Mouse (Mus musculus) bone marrow, adult 2 months (tissue): Measurements from ENCODE around the gene Marco.

ENCODE experiments used
- CTCF ChIP-seq: fragments of 200-500 bp; IDR thresholded peaks from 2 replicates; pipeline ENCODE4 v1.5.1; 2011; ENCODE audit warnings: low read length, control low read depth; ENCODE audit not compliant: control insufficient read depth, insufficient read depth
- POLR2A ChIP-seq: fragments of 200-500 bp; IDR thresholded peaks from 2 replicates; pipeline ENCODE4 v1.6.1; 2011; ENCODE audit warnings: low read depth, mild to moderate bottlenecking, control low read depth, low read length, borderline replicate concordance; ENCODE audit not compliant: control insufficient read depth

GRCm38 (mm10) chr1:120535919-120536318 lies 31.1 kb upstream of the Marco start:
- TF ChIP-seq POLR2A, result no peak
- no peak for TF ChIP-seq CTCF
